Mouse (Mus musculus) CH12.LX (cell line): ENCODE results near the gene Card10. TPM values are rescaled to one million over a fixed set of nuclear protein-coding genes. Genes with fewer than 3 reads are reported as not detected.

Experiments used
- DNase-seq: peaks from one replicate; pipeline ENCODE4 v3.0.0-alpha.2; 2013; ENCODE audit errors: extremely low read depth
- H3K27ac ChIP-seq: 2 replicates; pipeline ENCODE4 v1.5.1; 2012; ENCODE audit warnings: low read depth, mild to moderate bottlenecking, control low read depth, moderate library complexity; ENCODE audit not compliant: insufficient read depth
- H3K27me3 ChIP-seq: replicated peaks from 2 replicates; pipeline ENCODE3; 2012; ENCODE audit warnings: inconsistent platforms
- H3K36me3 ChIP-seq, 2 experiments: replicated peaks in 1 of 2; 2 replicates each; pipeline versions ENCODE3 to v1.6.1; 2012; ENCODE audit warnings: inconsistent platforms in 1 of 2, low read length in 1 of 2, mild to moderate bottlenecking in 1 of 2, mixed read lengths in 1 of 2, moderate library complexity in 1 of 2; ENCODE audit not compliant: control insufficient read depth in 1 of 2, insufficient read depth in 1 of 2
- H3K4me1 ChIP-seq, 2 experiments: 2 replicates each; pipeline ENCODE4 v1.6.1; 2012; ENCODE audit warnings: inconsistent platforms in 1 of 2, moderate library complexity in 1 of 2; ENCODE audit not compliant: insufficient read depth in 2 of 2, control insufficient read depth in 1 of 2
- H3K4me2 ChIP-seq: 2 replicates; pipeline ENCODE4 v1.6.1; 2012; ENCODE audit warnings: low read depth, mild to moderate bottlenecking, control low read depth; ENCODE audit not compliant: poor library complexity, insufficient read depth, severe bottlenecking
- H3K4me3 ChIP-seq, 3 experiments: fragments of 150-350 bp in 1 of 3; sonication (generic) in 1 of 3; replicated peaks in 1 of 3; 2 replicates each; pipeline versions ENCODE3 to v1.5.1; 2011 to 2012; ENCODE audit warnings: low read depth in 2 of 3, low read length in 2 of 3, mild to moderate bottlenecking in 2 of 3, moderate library complexity in 2 of 3, control low read depth in 1 of 3, improper control_type of control experiment in 1 of 3, inconsistent platforms in 1 of 3, mixed read lengths in 1 of 3; ENCODE audit not compliant: poor library complexity in 1 of 3
- H3K79me2 ChIP-seq: replicated peaks from 2 replicates; pipeline ENCODE4 v1.6.1; 2012; ENCODE audit warnings: mild to moderate bottlenecking, moderate library complexity; ENCODE audit not compliant: control insufficient read depth, poor library complexity, insufficient read depth, severe bottlenecking; ENCODE audit errors: extremely low read depth
- H3K9ac ChIP-seq: 2 replicates; pipeline ENCODE4 v1.6.1; 2012; ENCODE audit warnings: low read depth, mild to moderate bottlenecking, control low read depth, moderate library complexity; ENCODE audit not compliant: insufficient read depth
- H3K9me3 ChIP-seq: replicated peaks from 2 replicates; pipeline ENCODE3; 2012; ENCODE audit warnings: low read length, inconsistent platforms, mixed read lengths
- CHD1 ChIP-seq: IDR thresholded peaks from 2 replicates; pipeline ENCODE4 v1.6.1; 2012; ENCODE audit warnings: low read depth, low read length, improper control_type of control experiment, inconsistent platforms
- CHD2 ChIP-seq: IDR thresholded peaks from 2 replicates; pipeline ENCODE4 v1.6.1; 2011; ENCODE audit warnings: low read length, improper control_type of control experiment
- CTCF ChIP-seq, 2 experiments: IDR thresholded peaks in 1 of 2; conservative IDR thresholded peaks in 1 of 2; 2 replicates each; pipeline ENCODE4 v1.5.1; 2011 to 2012; ENCODE audit warnings: low read depth in 2 of 2, low read length in 2 of 2, improper control_type of control experiment in 1 of 2, inconsistent platforms in 1 of 2, mild to moderate bottlenecking in 1 of 2, moderate library complexity in 1 of 2
- E2F4 ChIP-seq: IDR thresholded peaks from 2 replicates; pipeline ENCODE4 v1.6.1; 2011; ENCODE audit warnings: low read depth, low read length, improper control_type of control experiment; ENCODE audit not compliant: insufficient replicate concordance
- GABPA ChIP-seq: IDR thresholded peaks from 2 replicates; pipeline ENCODE4 v1.6.1; 2012; ENCODE audit warnings: low read depth, low read length, improper control_type of control experiment, inconsistent platforms; ENCODE audit not compliant: insufficient replicate concordance
- IRF4 ChIP-seq: IDR thresholded peaks from 2 replicates; pipeline ENCODE4 v1.6.1; 2014; ENCODE audit warnings: low read depth, mild to moderate bottlenecking, inconsistent platforms, low read length, improper control_type of control experiment
- JUN ChIP-seq: IDR thresholded peaks from 2 replicates; pipeline ENCODE4 v1.6.1; 2011; ENCODE audit warnings: low read depth, mild to moderate bottlenecking, low read length, improper control_type of control experiment, moderate library complexity; ENCODE audit not compliant: insufficient read depth
- MAFK ChIP-seq: IDR thresholded peaks from 2 replicates; pipeline ENCODE4 v1.6.1; 2011; ENCODE audit warnings: low read length, improper control_type of control experiment; ENCODE audit not compliant: insufficient replicate concordance
- MAX ChIP-seq: IDR thresholded peaks from 2 replicates; pipeline ENCODE4 v1.6.1; 2011; ENCODE audit warnings: low read length, improper control_type of control experiment
- MAZ ChIP-seq: IDR thresholded peaks from 2 replicates; pipeline ENCODE4 v1.6.1; 2012; ENCODE audit warnings: low read depth, mild to moderate bottlenecking, inconsistent platforms, low read length, improper control_type of control experiment, moderate library complexity
- MEF2A ChIP-seq: IDR thresholded peaks from 2 replicates; pipeline ENCODE4 v1.6.1; 2014; ENCODE audit warnings: low read depth, mild to moderate bottlenecking, inconsistent platforms, low read length, improper control_type of control experiment, borderline replicate concordance
- MYC ChIP-seq: IDR thresholded peaks from 2 replicates; pipeline ENCODE4 v1.6.1; 2011; ENCODE audit warnings: low read depth, mild to moderate bottlenecking, improper control_type of control experiment, low read length
- PAX5 ChIP-seq: IDR thresholded peaks from 2 replicates; pipeline ENCODE4 v1.6.1; 2012; ENCODE audit warnings: low read length, inconsistent platforms, mixed read lengths
- RCOR1 ChIP-seq: conservative IDR thresholded peaks from 2 replicates; pipeline ENCODE4 v1.6.1; 2012; ENCODE audit warnings: low read depth, mild to moderate bottlenecking, inconsistent platforms, low read length, improper control_type of control experiment
- SMC3 ChIP-seq: IDR thresholded peaks from 2 replicates; pipeline ENCODE4 v1.6.1; 2011; ENCODE audit warnings: low read depth, low read length, improper control_type of control experiment
- TBP ChIP-seq: conservative IDR thresholded peaks from 2 replicates; pipeline ENCODE4 v1.6.1; 2011; ENCODE audit warnings: low read depth, low read length, improper control_type of control experiment
- USF1 ChIP-seq: IDR thresholded peaks from 2 replicates; pipeline ENCODE4 v1.6.1; 2014; ENCODE audit warnings: low read depth, mild to moderate bottlenecking, inconsistent platforms, low read length, improper control_type of control experiment
- USF2 ChIP-seq: conservative IDR thresholded peaks from 2 replicates; pipeline ENCODE4 v1.6.1; 2011; ENCODE audit warnings: low read depth, low read length, improper control_type of control experiment
- dilution Hi-C: fragments of 300-500 bp; cut with MboI; formaldehyde crosslinking; loops from 2 replicates; pipeline ENCODE4 v1.14.3; 2020; ENCODE audit warnings: low sequenced_read_pairs; ENCODE audit not compliant: extremely low pct_unique_long_range_greater_than_20kb, extremely low pct_ligation_motif_present
- in situ Hi-C: fragments of 300-500 bp; cut with MboI; formaldehyde crosslinking; loops from 3 replicates; pipeline ENCODE4 v1.14.3; 2019; ENCODE audit warnings: low sequenced_read_pairs, low pct_ligation_motif_present, low pct_unique_long_range_greater_than_20kb, mixed read lengths
- polyA plus RNA-seq: library from polyadenylated mRNA; unstranded; fragments of >175 nt; gene quantifications from 2 replicates; pipeline ENCODE4 v1.2.1, GENCODE M21; 2012; ENCODE audit warnings: low read depth; ENCODE audit not compliant: insufficient read length
- total RNA-seq, 2 experiments: library from RNA; depleted of rRNA; stranded (reverse); fragments of 300-350 nt in 1 of 2; fragments of >200 nt in 1 of 2; gene quantifications; 2 replicates each; pipeline ENCODE4 v1.2.3; 2012 to 2014

The Card10 gene
- total and polyA plus RNA-seq, 3 experiments: 0.08 TPM; not detected in 2

DNA sequence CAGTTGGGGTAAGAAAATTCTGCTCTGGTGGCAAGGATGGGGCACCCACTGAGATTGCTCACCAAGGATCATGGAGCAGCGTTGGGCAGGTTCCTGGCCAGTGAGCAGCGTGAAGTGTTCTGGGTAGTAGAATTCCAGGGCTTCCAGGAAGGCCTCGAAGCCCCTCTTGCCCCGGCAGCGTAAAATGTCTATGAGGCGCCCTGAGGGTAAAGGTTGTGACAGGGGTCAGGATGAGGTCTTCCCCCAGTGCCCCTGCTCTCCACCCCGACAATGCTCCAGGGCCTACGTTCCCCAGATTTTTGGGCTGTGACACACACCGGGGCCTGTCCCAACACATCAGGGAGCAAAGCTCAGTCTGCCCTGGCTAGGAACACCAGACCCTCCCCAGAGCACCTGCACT is 1.3 kb downstream of the Card10 start:
- Histone ChIP-seq H3K36me3 (no peaks in the 10 kb centered on the region), H3K27ac (no peak overlapping the region), H3K4me2 (no peak overlapping the region), H3K27me3 (peaks cover 90% of the 10 kb centered on the region), H3K9ac (no peak overlapping the region), H3K4me3 (no peak overlapping the region), H3K4me1 (peaks cover 21 to 28% of the 10 kb centered on the region in 2 experiments), H3K9me3 (peaks cover 4% of the 10 kb centered on the region), H3K79me2 (no peaks in the 10 kb centered on the region)
- no peak for DNase-seq
- in situ Hi-C loops: no loop called here
- TF ChIP-seq MAFK (no peak), USF1 (no peak), CHD1 (no peak), RCOR1 (no peak), E2F4 (no peak), CTCF (conservative IDR thresholded peaks at IDR 0.05 in 1 of 2, IDR thresholded peaks at IDR 0.05 in 1 of 2; ENCODE audit: low read depth in 2 of 2, low read length in 2 of 2) (no peak), IRF4 (no peak), MEF2A (no peak), MYC (no peak), USF2 (no peak), PAX5 (no peak), MAX (no peak), TBP (no peak), MAZ (no peak), SMC3 (no peak)
- dilution Hi-C loops: no loop called here

DNA sequence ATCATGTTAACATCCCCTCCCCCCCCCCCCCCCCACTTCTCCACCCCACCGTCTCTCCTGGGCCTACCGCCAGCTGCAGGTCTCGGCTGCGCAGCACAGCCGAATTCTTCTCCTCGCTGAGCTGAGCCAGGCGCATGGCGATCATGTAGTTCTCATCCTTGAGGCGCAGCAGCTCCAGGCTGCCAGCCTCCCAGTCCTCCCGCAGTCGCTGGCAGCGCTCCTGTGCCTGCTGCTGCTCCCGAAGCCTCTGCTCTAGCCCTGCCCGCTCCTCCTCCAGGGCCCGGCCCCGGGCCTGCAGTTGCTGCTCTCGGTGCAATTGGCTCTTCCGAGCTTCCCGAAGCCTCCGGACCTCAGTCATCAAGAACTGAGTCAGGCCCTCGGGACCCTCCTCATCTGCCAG is 3.8 kb downstream of the Card10 start:
- peaks cover 92% of the 10 kb centered on the region for H3K27me3 ChIP-seq
- H3K4me2 ChIP-seq: no peak overlapping the region
- DNase-seq: no peak
- H3K4me3 ChIP-seq: no peak overlapping the region
- no peak for TF ChIP-seq E2F4
- TF ChIP-seq JUN: no peak
- TF ChIP-seq GABPA: no peak
- no peak for TF ChIP-seq CHD2
- H3K36me3 ChIP-seq: no peaks in the 10 kb centered on the region
- H3K9me3 ChIP-seq: peaks cover 4% of the 10 kb centered on the region
- dilution Hi-C loops (no loop called here), in situ Hi-C loops (no loop called here)
- H3K9ac ChIP-seq: no peak overlapping the region
- H3K79me2 ChIP-seq: no peaks in the 10 kb centered on the region
- peaks cover 15 to 19% of the 10 kb centered on the region in 2 experiments for H3K4me1 ChIP-seq
- no peak overlapping the region for H3K27ac ChIP-seq
